Mouse (Mus musculus) hindbrain, embryonic 12.5 days (tissue): ENCODE data around the gene AC124108.1. TPM values are rescaled to one million over a fixed set of nuclear protein-coding genes. Genes with fewer than 3 reads are reported as not detected.

Experiments used
- ATAC-seq: fragments of 200-750 bp; cut with Nextera tagmentation; 2 replicates; pipeline ENCODE4 v1.8.0; 2017; ENCODE audit warnings: moderate TSS enrichment; ENCODE audit not compliant: low FRiP score
- H3K27ac ChIP-seq: fragments of 300-500 bp; sonication (generic); 2 replicates; pipeline ENCODE4 v1.5.1; 2016; ENCODE audit warnings: mild to moderate bottlenecking
- H3K27me3 ChIP-seq: fragments of 300-500 bp; sonication (generic); 2 replicates; pipeline ENCODE4 v1.6.1; 2016; ENCODE audit warnings: mild to moderate bottlenecking
- H3K36me3 ChIP-seq: fragments of 300-500 bp; sonication (generic); 2 replicates; pipeline ENCODE4 v1.6.1; 2016; ENCODE audit warnings: mild to moderate bottlenecking
- H3K4me1 ChIP-seq: fragments of 300-500 bp; sonication (generic); 2 replicates; pipeline ENCODE4 v1.6.1; 2016
- H3K4me2 ChIP-seq: fragments of 300-500 bp; sonication (generic); replicated peaks from 2 replicates; pipeline ENCODE4 v1.6.1; 2016; ENCODE audit warnings: mild to moderate bottlenecking
- H3K4me3 ChIP-seq: fragments of 300-500 bp; sonication (generic); 2 replicates; pipeline ENCODE4 v1.5.1; 2016; ENCODE audit warnings: mild to moderate bottlenecking
- H3K9ac ChIP-seq: fragments of 300-500 bp; sonication (generic); 2 replicates; pipeline ENCODE4 v1.6.1; 2016; ENCODE audit warnings: mild to moderate bottlenecking, moderate library complexity
- H3K9me3 ChIP-seq: fragments of 300-500 bp; sonication (generic); replicated peaks from 2 replicates; pipeline ENCODE4 v1.6.1; 2016; ENCODE audit warnings: mild to moderate bottlenecking
- WGBS: fragments of 180-500 bp; shearing (Covaris S2); methylation state at CpG from one replicate; pipeline ENCODE4 v1.1.7; 2016; 5-methylcytosine and 5-hydroxymethylcytosine counted together
- polyA plus RNA-seq: library from polyadenylated mRNA; unstranded; fragments of >200 nt; fragmentation: Nextera tagmentation; extraction: Ambion mirVana; gene quantifications from 2 replicates; pipeline ENCODE4 v1.2.1, GENCODE M21; 2016

Gene AC124108.1
- polyA plus RNA-seq, 1 experiment from 2014 or later = 4.1 TPM

GRCm38 (mm10) chr1:132168115-132168767 is 23.0 kb upstream of the AC124108.1 start:
- peak; percentile 48; the same call in 1 of the 2 replicates for ATAC-seq
- 8% methylated on average over 12 of the region's 12 CpGs for WGBS
- H3K9ac ChIP-seq = peak overlapping the region; percentile 36; the same call in 1 of the 2 replicates
- H3K4me1 ChIP-seq = peaks cover 39% of the 10 kb centered on the region
- H3K4me3 ChIP-seq = no peak overlapping the region
- peak overlapping the region; percentile 44 for H3K4me2 ChIP-seq
- no peaks in the 10 kb centered on the region for H3K9me3 ChIP-seq
- H3K36me3 ChIP-seq = no peaks in the 10 kb centered on the region
- 0 out of 2 replicates have a peak, but pooled peaks cover under 1% of the 10 kb centered on the region for H3K27me3 ChIP-seq
- peak overlapping the region; percentile 76 for H3K27ac ChIP-seq

- H3K36me3 ChIP-seq = no peaks in the 10 kb centered on the region
- H3K4me1 ChIP-seq = peaks cover 29% of the 10 kb centered on the region
- H3K4me3 ChIP-seq = no peak overlapping the region
- no peaks in the 10 kb centered on the region for H3K27me3 ChIP-seq
- ATAC-seq = no peak
- H3K27ac ChIP-seq = no peak overlapping the region; the same call in 1 of the 2 replicates
- 62% methylated on average over 6 of the region's 6 CpGs for WGBS
- no peak overlapping the region for H3K9ac ChIP-seq
- H3K4me2 ChIP-seq = no peak overlapping the region
- no peaks in the 10 kb centered on the region for H3K9me3 ChIP-seq
These were observed 20.6 kb upstream of the AC124108.1 start for GRCm38 (mm10) chr1:132170698-132171097.

- Histone ChIP-seq H3K27me3 (no peaks in the 10 kb centered on the region), H3K4me2 (no peak overlapping the region), H3K4me3 (no peak overlapping the region), H3K9ac (no peak overlapping the region), H3K27ac (no peak overlapping the region), H3K36me3 (no peaks in the 10 kb centered on the region), H3K9me3 (no peaks in the 10 kb centered on the region), H3K4me1 (peaks cover 29% of the 10 kb centered on the region)
- ATAC-seq = no peak
- 29% methylated on average over 1 of the region's 2 CpGs for WGBS
These were observed 19.6 kb upstream of the AC124108.1 start for GRCm38 (mm10) chr1:132171619-132172018.

- no peak overlapping the region for H3K4me3 ChIP-seq
- peaks cover 10% of the 10 kb centered on the region for H3K27me3 ChIP-seq
- no peak for ATAC-seq
- H3K9ac ChIP-seq = no peak overlapping the region
- H3K4me2 ChIP-seq = no peak overlapping the region
- peaks cover 17% of the 10 kb centered on the region for H3K4me1 ChIP-seq
- 90% methylated on average over 4 of the region's 4 CpGs for WGBS
- H3K27ac ChIP-seq = no peak overlapping the region
- H3K9me3 ChIP-seq = no peaks in the 10 kb centered on the region
- no peaks in the 10 kb centered on the region for H3K36me3 ChIP-seq
These were observed 5.0 kb upstream of the AC124108.1 start for GRCm38 (mm10) chr1:132186303-132186702.

GRCm38 (mm10) chr1:132188442-132189066 is 2.7 kb upstream of the AC124108.1 start:
- no peaks in the 10 kb centered on the region for H3K9me3 ChIP-seq
- H3K36me3 ChIP-seq = no peaks in the 10 kb centered on the region
- peaks cover 10% of the 10 kb centered on the region for H3K27me3 ChIP-seq
- WGBS = 50% methylated on average over 9 of the region's 9 CpGs
- H3K27ac ChIP-seq = no peak overlapping the region
- H3K4me2 ChIP-seq = no peak overlapping the region
- peaks cover 37% of the 10 kb centered on the region for H3K4me1 ChIP-seq
- no peak overlapping the region for H3K9ac ChIP-seq
- ATAC-seq = no peak
- H3K4me3 ChIP-seq = no peak overlapping the region

- Histone ChIP-seq H3K27ac (peak overlapping the region; percentile 100), H3K4me1 (peaks cover 43% of the 10 kb centered on the region), H3K4me2 (peak overlapping the region; percentile 69), H3K27me3 (peaks cover 10% of the 10 kb centered on the region), H3K9me3 (no peaks in the 10 kb centered on the region), H3K9ac (no peak overlapping the region; the same call in 1 of the 2 replicates), H3K36me3 (no peaks in the 10 kb centered on the region), H3K4me3 (peak overlapping the region; percentile 91; the same call in 1 of the 2 replicates)
- WGBS = 43% methylated on average over 4 of the region's 4 CpGs
- ATAC-seq = no peak
These were observed 2.0 kb upstream of the AC124108.1 start for GRCm38 (mm10) chr1:132189231-132189630.

DNA sequence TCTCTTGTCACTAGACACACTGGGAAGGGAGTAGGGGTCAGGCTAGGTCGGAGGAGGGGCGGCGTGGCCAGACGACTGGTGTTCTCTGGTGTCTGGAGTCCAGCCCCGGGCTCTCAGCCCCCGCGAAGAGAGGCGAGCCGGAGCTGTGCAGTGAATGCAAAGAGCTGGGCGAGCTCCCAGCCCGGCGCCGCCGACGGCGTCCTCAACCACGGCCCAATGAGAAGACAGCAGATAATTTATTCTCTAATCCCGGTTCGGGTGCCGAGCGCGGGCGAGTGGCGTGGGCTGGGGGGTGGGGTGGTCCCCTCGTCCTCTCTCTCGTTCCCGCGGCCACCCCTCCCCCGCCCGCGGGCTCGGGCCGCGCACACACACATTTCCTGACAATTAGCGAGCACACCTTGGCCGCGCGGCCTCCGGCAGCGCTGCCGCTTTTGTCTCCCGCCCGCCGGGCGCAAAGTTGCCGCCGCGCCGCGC is 1.2 kb upstream of the AC124108.1 start:
- H3K9me3 ChIP-seq = no peaks in the 10 kb centered on the region
- peak overlapping the region; percentile 69 for H3K4me2 ChIP-seq
- H3K4me3 ChIP-seq = peak overlapping the region; percentile 91
- H3K27me3 ChIP-seq = peaks cover 10% of the 10 kb centered on the region
- H3K4me1 ChIP-seq = peaks cover 52% of the 10 kb centered on the region
- ATAC-seq = peak; percentile 83
- WGBS = 1% methylated on average over 35 of the region's 50 CpGs
- H3K36me3 ChIP-seq = no peaks in the 10 kb centered on the region
- H3K27ac ChIP-seq = peak overlapping the region; percentile 100
- peak overlapping the region; percentile 99 for H3K9ac ChIP-seq

- WGBS = under 1% methylated on average over 56 of the region's 62 CpGs
- no peaks in the 10 kb centered on the region for H3K9me3 ChIP-seq
- peak overlapping the region; percentile 91 for H3K4me3 ChIP-seq
- peak overlapping the region; percentile 100 for H3K27ac ChIP-seq
- ATAC-seq = peak; percentile 35
- H3K4me2 ChIP-seq = peak overlapping the region; percentile 69
- peaks cover 58% of the 10 kb centered on the region for H3K4me1 ChIP-seq
- peaks cover 11% of the 10 kb centered on the region for H3K27me3 ChIP-seq
- peak overlapping the region; percentile 99 for H3K9ac ChIP-seq
- H3K36me3 ChIP-seq = no peaks in the 10 kb centered on the region
These were observed 600 bp upstream of the AC124108.1 start for GRCm38 (mm10) chr1:132190621-132191092.

- peak overlapping the region; percentile 100 for H3K27ac ChIP-seq
- WGBS = 3% methylated on average over 16 of the region's 16 CpGs
- peaks cover 71% of the 10 kb centered on the region for H3K4me1 ChIP-seq
- ATAC-seq = peak; percentile 44
- peaks cover 14% of the 10 kb centered on the region for H3K27me3 ChIP-seq
- H3K9me3 ChIP-seq = no peaks in the 10 kb centered on the region
- peak overlapping the region; percentile 91 for H3K4me3 ChIP-seq
- H3K9ac ChIP-seq = peak overlapping the region; percentile 99
- peak overlapping the region; percentile 69 for H3K4me2 ChIP-seq
- H3K36me3 ChIP-seq = no peaks in the 10 kb centered on the region
These were observed 776 bp downstream of the AC124108.1 start for GRCm38 (mm10) chr1:132191786-132192680.

DNA sequence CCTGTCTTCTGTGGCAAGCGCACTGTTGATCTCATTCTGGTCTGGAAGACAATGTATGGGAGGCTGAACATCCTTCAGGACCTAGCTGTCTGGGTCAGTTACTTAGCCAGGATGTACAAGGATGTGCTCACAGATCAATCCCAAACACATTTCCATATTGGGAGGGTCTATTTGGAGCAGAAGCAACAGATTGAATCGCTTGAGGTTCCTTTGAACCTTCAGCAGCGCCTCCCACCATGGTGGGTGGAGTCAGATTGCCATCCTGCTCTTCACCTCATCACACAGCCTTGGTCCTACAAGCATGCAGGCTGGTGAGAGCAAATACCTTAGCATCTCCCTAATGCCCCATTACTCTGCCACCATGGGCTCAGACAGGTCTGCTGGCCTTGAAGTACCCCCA is 2.5 kb downstream of the AC124108.1 start:
- H3K4me2 ChIP-seq = peak overlapping the region; percentile 69
- peaks cover 83% of the 10 kb centered on the region for H3K4me1 ChIP-seq
- WGBS = 79% methylated on average over 3 of the region's 3 CpGs
- no peaks in the 10 kb centered on the region for H3K9me3 ChIP-seq
- 0 out of 2 replicates have a peak overlapping the region, but pooled peaks have one; percentile 100 for H3K27ac ChIP-seq
- no peak for ATAC-seq
- peak overlapping the region; percentile 91 for H3K4me3 ChIP-seq
- H3K9ac ChIP-seq = no peak overlapping the region
- peaks cover 14% of the 10 kb centered on the region for H3K27me3 ChIP-seq
- H3K36me3 ChIP-seq = no peaks in the 10 kb centered on the region

DNA sequence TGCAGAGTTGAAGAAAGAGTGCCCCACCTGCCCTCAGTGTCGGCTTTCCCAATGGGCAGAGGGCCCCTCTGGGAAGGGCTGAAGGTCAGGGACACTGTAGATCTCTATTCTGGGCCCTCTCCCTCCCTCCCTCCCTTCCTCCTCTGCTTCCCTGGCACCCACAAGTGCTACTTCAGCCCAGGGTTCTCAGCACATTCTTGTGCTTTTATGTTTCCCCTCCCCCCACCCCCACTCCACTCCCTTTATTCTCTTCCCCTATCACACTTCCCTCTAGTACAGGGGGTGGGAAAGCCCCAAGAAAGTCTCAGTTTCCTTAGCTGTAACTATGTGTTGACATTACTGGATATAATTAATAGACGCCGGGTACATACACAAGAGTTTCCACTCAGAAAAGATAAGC is 3.4 kb downstream of the AC124108.1 start:
- H3K4me2 ChIP-seq = peak overlapping the region; percentile 69
- H3K27ac ChIP-seq = 0 out of 2 replicates have a peak overlapping the region, but pooled peaks have one; percentile 12
- H3K27me3 ChIP-seq = peaks cover 11% of the 10 kb centered on the region
- ATAC-seq = no peak
- H3K36me3 ChIP-seq = no peaks in the 10 kb centered on the region
- 61% methylated on average over 3 of the region's 3 CpGs for WGBS
- peaks cover 82% of the 10 kb centered on the region for H3K4me1 ChIP-seq
- H3K9ac ChIP-seq = peak overlapping the region; percentile 52; the same call in 1 of the 2 replicates
- no peak overlapping the region for H3K4me3 ChIP-seq
- no peaks in the 10 kb centered on the region for H3K9me3 ChIP-seq
